Mouse (Mus musculus): Measurements from ENCODE around the gene Pcsk2. TPM values are rescaled to one million over a fixed set of nuclear protein-coding genes. Genes with fewer than 3 reads are reported as not detected.
A peak's percentile ranks its signal among the peaks of the same experiment; 100 is the strongest.

The Pcsk2 gene
- polyA plus RNA-seq (2014; fragmentation: Nextera tagmentation; extraction: Ambion mirVana) = 2.0 and 2.2 TPM in 2 replicates

DNA sequence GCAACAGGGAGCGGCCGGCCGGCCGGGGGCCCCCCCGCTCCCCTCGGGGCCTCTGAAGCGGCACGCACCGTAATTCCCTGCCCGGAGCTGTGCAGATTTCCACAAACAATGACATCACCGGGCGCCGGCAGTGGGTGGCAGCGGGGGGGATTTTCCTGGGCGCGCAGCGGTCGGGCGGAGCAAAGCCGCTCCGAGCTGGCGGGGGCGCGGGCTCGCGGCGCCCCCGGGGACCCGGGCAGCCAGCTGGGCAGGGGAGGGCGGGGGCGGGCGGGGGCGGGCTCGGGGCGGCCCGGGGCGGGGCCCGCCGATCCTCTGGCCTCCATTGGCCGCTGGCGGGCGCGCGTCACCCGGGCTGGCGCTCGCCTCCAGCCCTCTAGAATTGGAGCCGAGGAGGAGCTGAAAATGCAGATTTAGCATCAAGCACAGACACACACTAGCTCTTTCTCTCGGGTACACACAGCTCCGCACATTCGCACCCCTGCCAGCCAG lies at the start of gene Pcsk2:
Pcsk2 (plus strand) TSS at position 399 of the 489 bp plus-strand sequence.
- H3K4me2 ChIP-seq (ENCODE audit: low read depth, low read length, severe bottlenecking) = peak within 1 kb of the TSS; percentile 83
- peaks cover 26% of the 10 kb centered on the region for H3K27me3 ChIP-seq (ENCODE audit: control insufficient read depth, insufficient read depth, low read length)
- DNase-seq (ENCODE audit: low spot score) (peak; percentile 90), ATAC-seq (replicated peaks; ENCODE audit: low FRiP score) (peak; percentile 93)
- no peaks in the 10 kb centered on the region for H3K36me3 ChIP-seq (ENCODE audit: control insufficient read depth, insufficient read depth, low read length)
- H3K4me1 ChIP-seq (replicated peaks; ENCODE audit: control insufficient read depth, insufficient read depth, low read length) = peaks cover 2% of the 10 kb centered on the region; the same call in 1 of the 2 replicates
- peak within 1 kb of the TSS; percentile 46 for H3K4me3 ChIP-seq (ENCODE audit: low read depth, low read length)
- peak within 1 kb of the TSS; percentile 51 for H3K9ac ChIP-seq (ENCODE audit: low read length)
- 0% methylated on average over 31 of the region's 51 CpGs for WGBS
- peak within 1 kb of the TSS; percentile 43; the same call in 1 of the 2 replicates for H3K27ac ChIP-seq (ENCODE audit: low read depth, low read length)
- no peaks in the 10 kb centered on the region for H3K9me3 ChIP-seq (ENCODE audit: control insufficient read depth, low read length)

DNA sequence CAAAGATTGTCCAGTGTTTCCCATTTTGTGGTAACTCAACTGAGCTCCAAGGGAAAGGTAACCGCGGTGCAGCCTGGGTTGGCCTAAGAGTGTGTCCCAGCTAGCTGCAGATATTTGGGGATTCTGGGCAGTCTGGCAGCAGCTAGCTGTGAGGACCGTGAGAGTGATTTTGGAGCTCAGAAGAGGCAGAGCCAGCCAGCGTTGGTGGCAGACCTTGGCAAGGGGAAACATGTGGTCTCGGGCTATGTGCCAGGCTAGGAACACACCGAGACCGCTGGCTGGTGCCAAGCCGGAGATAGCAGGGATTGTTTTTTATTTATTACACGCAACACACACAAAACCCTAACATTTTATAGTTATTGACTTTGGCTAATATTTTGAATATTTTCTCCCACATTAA lies 45.1 kb upstream of the Pcsk2 start:
- Histone ChIP-seq H3K4me3 (ENCODE audit: low read depth, low read length) (no peak overlapping the region), H3K9ac (ENCODE audit: low read length) (no peak overlapping the region), H3K9me3 (ENCODE audit: control insufficient read depth, low read length) (no peaks in the 10 kb centered on the region), H3K36me3 (ENCODE audit: control insufficient read depth, insufficient read depth, low read length) (no peaks in the 10 kb centered on the region), H3K4me1 (replicated peaks; ENCODE audit: control insufficient read depth, insufficient read depth, low read length) (no peaks in the 10 kb centered on the region), H3K27ac (ENCODE audit: low read depth, low read length) (no peak overlapping the region), H3K27me3 (ENCODE audit: control insufficient read depth, insufficient read depth, low read length) (no peaks in the 10 kb centered on the region), H3K4me2 (ENCODE audit: low read depth, low read length, severe bottlenecking) (no peak overlapping the region)
- 99% methylated on average over 9 of the region's 9 CpGs for WGBS
- DNase-seq (ENCODE audit: low spot score) = no peak
- no peak for ATAC-seq (replicated peaks; ENCODE audit: low FRiP score)

- DNase-seq (ENCODE audit: low spot score) = no peak
- ATAC-seq (replicated peaks; ENCODE audit: low FRiP score) = no peak
- H3K4me2 ChIP-seq (ENCODE audit: low read depth, low read length, severe bottlenecking) = no peak overlapping the region
Observed at GRCm38 (mm10) chr2:143501760-143502159, 44.2 kb upstream of the Pcsk2 start.

DNA sequence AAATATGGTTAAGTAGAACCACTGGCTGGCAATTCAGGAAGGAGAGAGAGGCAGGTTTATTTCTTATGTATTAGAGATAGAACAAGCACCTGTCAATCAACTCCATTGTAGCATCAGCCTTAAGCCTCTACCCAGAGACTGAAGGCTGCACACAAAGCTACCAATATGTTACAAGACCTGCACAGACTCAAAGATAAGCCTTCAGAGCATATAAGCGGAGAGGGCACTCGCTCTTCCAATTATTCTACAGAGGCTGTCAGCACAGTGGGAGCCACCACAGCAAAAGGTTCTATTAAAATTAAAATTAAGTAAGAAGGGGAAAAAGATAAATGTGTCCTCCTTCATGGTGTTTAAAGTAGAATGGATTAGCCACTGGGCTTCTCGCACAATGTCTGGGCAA lies 43.8 kb upstream of the Pcsk2 start:
- no peak for DNase-seq (ENCODE audit: low spot score)
- Histone ChIP-seq H3K9me3 (ENCODE audit: control insufficient read depth, low read length) (no peaks in the 10 kb centered on the region), H3K4me2 (ENCODE audit: low read depth, low read length, severe bottlenecking) (no peak overlapping the region), H3K27ac (ENCODE audit: low read depth, low read length) (no peak overlapping the region), H3K27me3 (ENCODE audit: control insufficient read depth, insufficient read depth, low read length) (no peaks in the 10 kb centered on the region), H3K4me3 (ENCODE audit: low read depth, low read length) (no peak overlapping the region), H3K9ac (ENCODE audit: low read length) (no peak overlapping the region), H3K4me1 (replicated peaks; ENCODE audit: control insufficient read depth, insufficient read depth, low read length) (no peaks in the 10 kb centered on the region), H3K36me3 (ENCODE audit: control insufficient read depth, insufficient read depth, low read length) (no peaks in the 10 kb centered on the region)
- no peak for ATAC-seq (replicated peaks; ENCODE audit: low FRiP score)
- 77% methylated on average over 3 of the region's 3 CpGs for WGBS

More at GRCm38 (mm10) chr2:143501760-143502159, 44.2 kb upstream of the Pcsk2 start:
- no peaks in the 10 kb centered on the region for H3K4me1 ChIP-seq (replicated peaks; ENCODE audit: control insufficient read depth, insufficient read depth, low read length)
- no peak overlapping the region for H3K4me3 ChIP-seq (ENCODE audit: low read depth, low read length)
- 72% methylated on average over 5 of the region's 5 CpGs for WGBS
- no peak overlapping the region for H3K27ac ChIP-seq (ENCODE audit: low read depth, low read length)
- H3K36me3 ChIP-seq (ENCODE audit: control insufficient read depth, insufficient read depth, low read length) = no peaks in the 10 kb centered on the region
- no peaks in the 10 kb centered on the region for H3K9me3 ChIP-seq (ENCODE audit: control insufficient read depth, low read length)
- no peak overlapping the region for H3K9ac ChIP-seq (ENCODE audit: low read length)
- H3K27me3 ChIP-seq (ENCODE audit: control insufficient read depth, insufficient read depth, low read length) = no peaks in the 10 kb centered on the region

DNA sequence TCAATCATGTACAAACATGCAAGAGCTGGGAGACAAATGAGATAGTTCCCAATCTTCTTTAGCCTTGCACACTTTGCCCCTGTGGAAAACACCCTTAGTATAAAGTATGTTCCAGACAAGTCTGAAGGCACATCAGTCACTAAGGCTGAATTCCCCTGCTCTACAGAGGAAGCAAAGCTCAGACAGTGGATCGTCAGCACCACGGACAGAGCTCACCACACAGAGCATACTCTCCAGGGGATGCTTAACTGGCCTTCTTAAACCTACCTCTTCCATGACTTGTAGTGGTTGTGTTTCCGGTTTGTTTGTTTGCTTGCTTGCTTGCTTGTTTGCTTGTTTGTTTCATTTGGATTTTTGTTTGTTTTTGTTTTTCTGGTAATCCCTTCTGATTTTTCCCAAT lies 9.5 kb upstream of the Pcsk2 start:
- no peak overlapping the region for H3K9ac ChIP-seq (ENCODE audit: low read length)
- H3K27me3 ChIP-seq (ENCODE audit: control insufficient read depth, insufficient read depth, low read length) = no peaks in the 10 kb centered on the region
- no peak for ATAC-seq (replicated peaks; ENCODE audit: low FRiP score)
- H3K4me1 ChIP-seq (replicated peaks; ENCODE audit: control insufficient read depth, insufficient read depth, low read length) = no peaks in the 10 kb centered on the region
- H3K36me3 ChIP-seq (ENCODE audit: control insufficient read depth, insufficient read depth, low read length) = no peaks in the 10 kb centered on the region
- peak; percentile 74 for DNase-seq (ENCODE audit: low spot score)
- H3K27ac ChIP-seq (ENCODE audit: low read depth, low read length) = no peak overlapping the region
- no peak overlapping the region for H3K4me3 ChIP-seq (ENCODE audit: low read depth, low read length)
- no peak overlapping the region for H3K4me2 ChIP-seq (ENCODE audit: low read depth, low read length, severe bottlenecking)
- no peaks in the 10 kb centered on the region for H3K9me3 ChIP-seq (ENCODE audit: control insufficient read depth, low read length)
- WGBS = 20% methylated on average over 3 of the region's 3 CpGs

DNA sequence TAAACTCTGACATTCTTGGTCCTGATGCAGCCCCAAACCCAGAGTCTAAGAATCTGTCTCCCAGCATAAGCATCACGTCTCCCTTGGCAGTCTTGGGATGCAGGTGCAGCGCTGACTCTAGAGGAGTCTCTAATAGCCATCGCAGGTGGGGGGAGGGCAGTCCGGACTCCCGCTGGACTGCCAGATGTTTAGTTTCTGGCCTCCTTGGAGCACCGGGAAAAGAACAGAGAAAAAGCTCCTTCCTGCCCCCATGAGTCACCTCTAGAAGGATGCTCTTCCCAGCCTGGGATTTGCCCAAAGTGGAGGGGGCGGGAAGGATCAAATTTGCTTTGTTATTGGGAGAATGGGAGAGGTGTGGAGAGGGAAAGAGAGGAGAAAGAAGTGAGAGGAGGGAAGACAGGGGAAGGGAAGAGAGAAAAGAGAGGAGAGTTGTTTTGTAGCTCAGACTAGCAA lies 631 bp upstream of the Pcsk2 start:
- H3K9me3 ChIP-seq (ENCODE audit: control insufficient read depth, low read length) = no peaks in the 10 kb centered on the region
- peak; percentile 44 for ATAC-seq (replicated peaks; ENCODE audit: low FRiP score)

DNA sequence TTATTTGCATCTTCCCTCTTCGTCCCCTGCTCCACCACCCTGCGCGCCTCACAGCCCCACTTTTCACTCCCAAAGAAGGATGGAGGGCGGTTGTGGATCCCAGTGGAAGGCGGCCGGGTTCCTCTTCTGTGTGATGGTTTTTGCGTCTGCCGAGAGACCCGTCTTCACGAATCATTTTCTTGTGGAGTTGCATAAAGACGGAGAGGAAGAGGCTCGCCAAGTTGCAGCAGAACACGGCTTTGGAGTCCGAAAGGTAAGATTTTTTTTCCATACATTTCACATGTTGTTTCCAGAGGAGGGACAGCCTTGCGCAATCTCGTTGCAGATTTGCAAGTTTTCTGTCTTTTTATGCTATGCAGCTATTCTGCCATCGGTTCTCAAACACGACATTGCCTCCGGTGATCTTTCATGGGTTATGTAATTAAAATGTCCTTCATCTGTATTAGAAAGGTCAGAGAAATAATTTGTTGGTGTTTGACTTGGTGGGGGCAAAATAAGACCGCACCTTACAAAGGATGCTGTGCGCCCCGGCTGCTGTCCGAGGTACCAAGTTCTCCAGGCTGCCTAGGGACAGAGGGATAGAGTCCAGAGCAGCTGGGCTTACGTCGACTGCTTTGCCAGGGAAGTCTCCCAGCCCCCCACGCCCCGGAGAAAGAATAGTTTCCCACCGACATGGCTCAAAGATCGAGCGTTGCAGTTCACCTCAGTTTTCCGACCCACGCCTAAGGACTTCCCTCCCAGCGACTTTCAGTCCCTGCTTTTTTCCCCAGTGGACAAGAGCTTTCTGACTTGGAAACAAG lies 656 bp downstream of the Pcsk2 start:
- no peaks in the 10 kb centered on the region for H3K36me3 ChIP-seq (ENCODE audit: control insufficient read depth, insufficient read depth, low read length)
- H3K27me3 ChIP-seq (ENCODE audit: control insufficient read depth, insufficient read depth, low read length) = peaks cover 26% of the 10 kb centered on the region
- H3K4me2 ChIP-seq (ENCODE audit: low read depth, low read length, severe bottlenecking) = peak overlapping the region; percentile 83
- ATAC-seq (replicated peaks; ENCODE audit: low FRiP score) = 0 out of 2 replicates have a peak, but pooled peaks have one; percentile 25
- WGBS = under 1% methylated on average over 33 of the region's 33 CpGs
- no peaks in the 10 kb centered on the region for H3K9me3 ChIP-seq (ENCODE audit: control insufficient read depth, low read length)
- H3K9ac ChIP-seq (ENCODE audit: low read length) = peak overlapping the region; percentile 51
- no peak overlapping the region; the same call in 1 of the 2 replicates for H3K27ac ChIP-seq (ENCODE audit: low read depth, low read length)
- H3K4me3 ChIP-seq (ENCODE audit: low read depth, low read length) = peak overlapping the region; percentile 46
- peak; percentile 73 for DNase-seq (ENCODE audit: low spot score)
- peaks cover 2% of the 10 kb centered on the region; the same call in 1 of the 2 replicates for H3K4me1 ChIP-seq (replicated peaks; ENCODE audit: control insufficient read depth, insufficient read depth, low read length)

More for the DNA sequence above, 631 bp upstream of the Pcsk2 start:
- DNase-seq (ENCODE audit: low spot score) = no peak
- Histone ChIP-seq H3K4me1 (replicated peaks; ENCODE audit: control insufficient read depth, insufficient read depth, low read length) (peaks cover 2% of the 10 kb centered on the region; the same call in 1 of the 2 replicates), H3K4me2 (ENCODE audit: low read depth, low read length, severe bottlenecking) (peak overlapping the region; percentile 83), H3K27me3 (ENCODE audit: control insufficient read depth, insufficient read depth, low read length) (peaks cover 26% of the 10 kb centered on the region), H3K27ac (ENCODE audit: low read depth, low read length) (0 out of 2 replicates have a peak overlapping the region, but pooled peaks have one; percentile 43), H3K9ac (ENCODE audit: low read length) (peak overlapping the region; percentile 51), H3K4me3 (ENCODE audit: low read depth, low read length) (peak overlapping the region; percentile 46), H3K36me3 (ENCODE audit: control insufficient read depth, insufficient read depth, low read length) (no peaks in the 10 kb centered on the region)
- WGBS = under 1% methylated on average over 7 of the region's 7 CpGs

GRCm38 (mm10) chr2:143547251-143548090 lies 1.5 kb downstream of the Pcsk2 start:
- H3K4me3 ChIP-seq (ENCODE audit: low read depth, low read length) = peak overlapping the region; percentile 46
- H3K27ac ChIP-seq (ENCODE audit: low read depth, low read length) = no peak overlapping the region
- no peaks in the 10 kb centered on the region for H3K36me3 ChIP-seq (ENCODE audit: control insufficient read depth, insufficient read depth, low read length)
- ATAC-seq (replicated peaks; ENCODE audit: low FRiP score) = no peak
- peak; percentile 65 for DNase-seq (ENCODE audit: low spot score)
- under 1% methylated on average over 32 of the region's 32 CpGs for WGBS
- H3K27me3 ChIP-seq (ENCODE audit: control insufficient read depth, insufficient read depth, low read length) = peaks cover 26% of the 10 kb centered on the region
- H3K4me1 ChIP-seq (replicated peaks; ENCODE audit: control insufficient read depth, insufficient read depth, low read length) = peaks cover 2% of the 10 kb centered on the region; the same call in 1 of the 2 replicates
- H3K9me3 ChIP-seq (ENCODE audit: control insufficient read depth, low read length) = no peaks in the 10 kb centered on the region
- H3K4me2 ChIP-seq (ENCODE audit: low read depth, low read length, severe bottlenecking) = peak overlapping the region; percentile 83
- peak overlapping the region; percentile 5; the same call in 1 of the 2 replicates for H3K9ac ChIP-seq (ENCODE audit: low read length)

Measured in forebrain, embryonic 11.5 days (tissue).